Mouse (Mus musculus) CH12.LX (cell line): Measurements from ENCODE around the gene Doc2g. TPM values are rescaled to one million over a fixed set of nuclear protein-coding genes. Genes with fewer than 3 reads are reported as not detected.

Source experiments
- DNase-seq: peaks from one replicate; pipeline ENCODE4 v3.0.0-alpha.2; 2013; ENCODE audit errors: extremely low read depth
- H3K27ac ChIP-seq: 2 replicates; pipeline ENCODE4 v1.5.1; 2012; ENCODE audit warnings: low read depth, mild to moderate bottlenecking, control low read depth, moderate library complexity; ENCODE audit not compliant: insufficient read depth
- H3K27me3 ChIP-seq: replicated peaks from 2 replicates; pipeline ENCODE3; 2012; ENCODE audit warnings: inconsistent platforms
- H3K36me3 ChIP-seq, 2 experiments: replicated peaks in 1 of 2; 2 replicates each; pipeline versions ENCODE3 to v1.6.1; 2012; ENCODE audit warnings: inconsistent platforms in 1 of 2, low read length in 1 of 2, mild to moderate bottlenecking in 1 of 2, mixed read lengths in 1 of 2, moderate library complexity in 1 of 2; ENCODE audit not compliant: control insufficient read depth in 1 of 2, insufficient read depth in 1 of 2
- H3K4me1 ChIP-seq, 2 experiments: 2 replicates each; pipeline ENCODE4 v1.6.1; 2012; ENCODE audit warnings: inconsistent platforms in 1 of 2, moderate library complexity in 1 of 2; ENCODE audit not compliant: insufficient read depth in 2 of 2, control insufficient read depth in 1 of 2
- H3K4me2 ChIP-seq: 2 replicates; pipeline ENCODE4 v1.6.1; 2012; ENCODE audit warnings: low read depth, mild to moderate bottlenecking, control low read depth; ENCODE audit not compliant: poor library complexity, insufficient read depth, severe bottlenecking
- H3K4me3 ChIP-seq, 3 experiments: fragments of 150-350 bp in 1 of 3; sonication (generic) in 1 of 3; replicated peaks in 1 of 3; 2 replicates each; pipeline versions ENCODE3 to v1.5.1; 2011 to 2012; ENCODE audit warnings: low read depth in 2 of 3, low read length in 2 of 3, mild to moderate bottlenecking in 2 of 3, moderate library complexity in 2 of 3, control low read depth in 1 of 3, improper control_type of control experiment in 1 of 3, inconsistent platforms in 1 of 3, mixed read lengths in 1 of 3; ENCODE audit not compliant: poor library complexity in 1 of 3
- H3K79me2 ChIP-seq: replicated peaks from 2 replicates; pipeline ENCODE4 v1.6.1; 2012; ENCODE audit warnings: mild to moderate bottlenecking, moderate library complexity; ENCODE audit not compliant: control insufficient read depth, poor library complexity, insufficient read depth, severe bottlenecking; ENCODE audit errors: extremely low read depth
- H3K9ac ChIP-seq: 2 replicates; pipeline ENCODE4 v1.6.1; 2012; ENCODE audit warnings: low read depth, mild to moderate bottlenecking, control low read depth, moderate library complexity; ENCODE audit not compliant: insufficient read depth
- H3K9me3 ChIP-seq: replicated peaks from 2 replicates; pipeline ENCODE3; 2012; ENCODE audit warnings: low read length, inconsistent platforms, mixed read lengths
- BHLHE40 ChIP-seq: IDR thresholded peaks from 2 replicates; pipeline ENCODE4 v1.6.1; 2011; ENCODE audit warnings: mild to moderate bottlenecking, low read depth, low read length, improper control_type of control experiment
- CHD1 ChIP-seq: IDR thresholded peaks from 2 replicates; pipeline ENCODE4 v1.6.1; 2012; ENCODE audit warnings: low read depth, low read length, improper control_type of control experiment, inconsistent platforms
- CTCF ChIP-seq, 2 experiments: IDR thresholded peaks in 1 of 2; conservative IDR thresholded peaks in 1 of 2; 2 replicates each; pipeline ENCODE4 v1.5.1; 2011 to 2012; ENCODE audit warnings: low read depth in 2 of 2, low read length in 2 of 2, improper control_type of control experiment in 1 of 2, inconsistent platforms in 1 of 2, mild to moderate bottlenecking in 1 of 2, moderate library complexity in 1 of 2
- E2F4 ChIP-seq: IDR thresholded peaks from 2 replicates; pipeline ENCODE4 v1.6.1; 2011; ENCODE audit warnings: low read depth, low read length, improper control_type of control experiment; ENCODE audit not compliant: insufficient replicate concordance
- ELF1 ChIP-seq: IDR thresholded peaks from 2 replicates; pipeline ENCODE4 v1.6.1; 2014; ENCODE audit warnings: low read depth, mild to moderate bottlenecking, inconsistent platforms, low read length, improper control_type of control experiment
- GABPA ChIP-seq: IDR thresholded peaks from 2 replicates; pipeline ENCODE4 v1.6.1; 2012; ENCODE audit warnings: low read depth, low read length, improper control_type of control experiment, inconsistent platforms; ENCODE audit not compliant: insufficient replicate concordance
- HCFC1 ChIP-seq: IDR thresholded peaks from 2 replicates; pipeline ENCODE4 v1.6.1; 2012; ENCODE audit warnings: low read depth, mild to moderate bottlenecking, inconsistent platforms, low read length, improper control_type of control experiment
- JUND ChIP-seq: conservative IDR thresholded peaks from 2 replicates; pipeline ENCODE4 v1.6.1; 2011; ENCODE audit warnings: low read depth, low read length, improper control_type of control experiment
- MAFK ChIP-seq: IDR thresholded peaks from 2 replicates; pipeline ENCODE4 v1.6.1; 2011; ENCODE audit warnings: low read length, improper control_type of control experiment; ENCODE audit not compliant: insufficient replicate concordance
- MAZ ChIP-seq: IDR thresholded peaks from 2 replicates; pipeline ENCODE4 v1.6.1; 2012; ENCODE audit warnings: low read depth, mild to moderate bottlenecking, inconsistent platforms, low read length, improper control_type of control experiment, moderate library complexity
- MEF2A ChIP-seq: IDR thresholded peaks from 2 replicates; pipeline ENCODE4 v1.6.1; 2014; ENCODE audit warnings: low read depth, mild to moderate bottlenecking, inconsistent platforms, low read length, improper control_type of control experiment, borderline replicate concordance
- MXI1 ChIP-seq: IDR thresholded peaks from 2 replicates; pipeline ENCODE4 v1.6.1; 2011; ENCODE audit warnings: mild to moderate bottlenecking, low read depth, low read length, improper control_type of control experiment
- MYC ChIP-seq: IDR thresholded peaks from 2 replicates; pipeline ENCODE4 v1.6.1; 2011; ENCODE audit warnings: low read depth, mild to moderate bottlenecking, improper control_type of control experiment, low read length
- NELFE ChIP-seq: IDR thresholded peaks from 2 replicates; pipeline ENCODE4 v1.6.1; 2011; ENCODE audit warnings: low read depth, low read length, improper control_type of control experiment
- NRF1 ChIP-seq: IDR thresholded peaks from 2 replicates; pipeline ENCODE4 v1.6.1; 2014; ENCODE audit warnings: low read depth, mild to moderate bottlenecking, inconsistent platforms, low read length, improper control_type of control experiment, moderate library complexity
- PAX5 ChIP-seq: IDR thresholded peaks from 2 replicates; pipeline ENCODE4 v1.6.1; 2012; ENCODE audit warnings: low read length, inconsistent platforms, mixed read lengths
- POLR2A ChIP-seq: IDR thresholded peaks from 2 replicates; pipeline ENCODE4 v1.6.1; 2011; ENCODE audit warnings: low read depth, mild to moderate bottlenecking, improper control_type of control experiment, low read length
- POLR2AphosphoS2 ChIP-seq: IDR thresholded peaks from 2 replicates; pipeline ENCODE4 v1.6.1; 2011; ENCODE audit warnings: low read depth, low read length, improper control_type of control experiment
- RCOR1 ChIP-seq: conservative IDR thresholded peaks from 2 replicates; pipeline ENCODE4 v1.6.1; 2012; ENCODE audit warnings: low read depth, mild to moderate bottlenecking, inconsistent platforms, low read length, improper control_type of control experiment
- TBP ChIP-seq: conservative IDR thresholded peaks from 2 replicates; pipeline ENCODE4 v1.6.1; 2011; ENCODE audit warnings: low read depth, low read length, improper control_type of control experiment
- TCF12 ChIP-seq: IDR thresholded peaks from 2 replicates; pipeline ENCODE4 v1.6.1; 2014; ENCODE audit warnings: low read depth, mild to moderate bottlenecking, inconsistent platforms, low read length, improper control_type of control experiment
- UBTF ChIP-seq: IDR thresholded peaks from 2 replicates; pipeline ENCODE4 v1.6.1; 2012; ENCODE audit warnings: low read depth, mild to moderate bottlenecking, inconsistent platforms, low read length, improper control_type of control experiment, moderate library complexity
- USF1 ChIP-seq: IDR thresholded peaks from 2 replicates; pipeline ENCODE4 v1.6.1; 2014; ENCODE audit warnings: low read depth, mild to moderate bottlenecking, inconsistent platforms, low read length, improper control_type of control experiment
- ZC3H11A ChIP-seq: IDR thresholded peaks from 2 replicates; pipeline ENCODE4 v1.6.1; 2012; ENCODE audit warnings: low read depth, mild to moderate bottlenecking, inconsistent platforms, low read length, improper control_type of control experiment
- ZKSCAN1 ChIP-seq: IDR thresholded peaks from 2 replicates; pipeline ENCODE4 v1.6.1; 2012; ENCODE audit warnings: low read depth, inconsistent platforms, low read length, improper control_type of control experiment, borderline replicate concordance
- ZMIZ1 ChIP-seq: IDR thresholded peaks from 2 replicates; pipeline ENCODE4 v1.6.1; 2012; ENCODE audit warnings: low read depth, mild to moderate bottlenecking, inconsistent platforms, low read length, improper control_type of control experiment
- ZNF384 ChIP-seq: IDR thresholded peaks from 2 replicates; pipeline ENCODE4 v1.6.1; 2012; ENCODE audit warnings: low read depth, low read length, improper control_type of control experiment, inconsistent platforms
- dilution Hi-C: fragments of 300-500 bp; cut with MboI; formaldehyde crosslinking; loops from 2 replicates; pipeline ENCODE4 v1.14.3; 2020; ENCODE audit warnings: low sequenced_read_pairs; ENCODE audit not compliant: extremely low pct_unique_long_range_greater_than_20kb, extremely low pct_ligation_motif_present
- in situ Hi-C: fragments of 300-500 bp; cut with MboI; formaldehyde crosslinking; loops from 3 replicates; pipeline ENCODE4 v1.14.3; 2019; ENCODE audit warnings: low sequenced_read_pairs, low pct_ligation_motif_present, low pct_unique_long_range_greater_than_20kb, mixed read lengths
- polyA plus RNA-seq: library from polyadenylated mRNA; unstranded; fragments of >175 nt; gene quantifications from 2 replicates; pipeline ENCODE4 v1.2.1, GENCODE M21; 2012; ENCODE audit warnings: low read depth; ENCODE audit not compliant: insufficient read length
- total RNA-seq, 2 experiments: library from RNA; depleted of rRNA; stranded (reverse); fragments of 300-350 nt in 1 of 2; fragments of >200 nt in 1 of 2; gene quantifications; 2 replicates each; pipeline ENCODE4 v1.2.3; 2012 to 2014

The Doc2g gene
- total and polyA plus RNA-seq, 3 experiments = 2.1 to 6.4 (median 5.2) TPM

GRCm38 (mm10) chr19:3996747-3997146, 6.4 kb upstream of the Doc2g start:
- Histone ChIP-seq H3K9ac (no peak overlapping the region), H3K9me3 (no peaks in the 10 kb centered on the region), H3K36me3 (peaks cover 0 to 1% of the 10 kb centered on the region in 2 experiments), H3K4me2 (no peak overlapping the region), H3K4me3 (no peak overlapping the region), H3K79me2 (no peaks in the 10 kb centered on the region), H3K4me1 (peaks cover 11 to 20% of the 10 kb centered on the region in 2 experiments), H3K27me3 (peaks cover 49% of the 10 kb centered on the region), H3K27ac (no peak overlapping the region)
- dilution Hi-C loops = no loop called here
- TF ChIP-seq MEF2A = no peak
- TF ChIP-seq BHLHE40 = no peak
- TF ChIP-seq RCOR1 = no peak
- no peak for TF ChIP-seq JUND
- TF ChIP-seq ZC3H11A = no peak
- no peak for TF ChIP-seq TBP
- TF ChIP-seq CTCF (conservative IDR thresholded peaks at IDR 0.05 in 1 of 2, IDR thresholded peaks at IDR 0.05 in 1 of 2; ENCODE audit: low read depth in 2 of 2, low read length in 2 of 2) = no peak
- no peak for TF ChIP-seq TCF12
- no peak for TF ChIP-seq POLR2AphosphoS2
- no peak for TF ChIP-seq MYC
- no peak for DNase-seq
- in situ Hi-C loops = no loop called here

GRCm38 (mm10) chr19:3997231-3997630, 5.9 kb upstream of the Doc2g start:
- peaks cover 11 to 23% of the 10 kb centered on the region in 2 experiments for H3K4me1 ChIP-seq
- peaks cover 44% of the 10 kb centered on the region for H3K27me3 ChIP-seq
- no peak overlapping the region for H3K9ac ChIP-seq
- in situ Hi-C loops = no loop called here
- dilution Hi-C loops = no loop called here
- no peak overlapping the region for H3K4me3 ChIP-seq
- TF ChIP-seq ELF1 = no peak
- TF ChIP-seq NELFE = no peak
- no peak for TF ChIP-seq USF1
- TF ChIP-seq NRF1 = no peak
- no peak overlapping the region for H3K4me2 ChIP-seq
- no peaks in the 10 kb centered on the region for H3K79me2 ChIP-seq
- H3K36me3 ChIP-seq = peaks cover 0 to 6% of the 10 kb centered on the region in 2 experiments
- no peak overlapping the region for H3K27ac ChIP-seq
- no peaks in the 10 kb centered on the region for H3K9me3 ChIP-seq
- no peak for DNase-seq

DNA sequence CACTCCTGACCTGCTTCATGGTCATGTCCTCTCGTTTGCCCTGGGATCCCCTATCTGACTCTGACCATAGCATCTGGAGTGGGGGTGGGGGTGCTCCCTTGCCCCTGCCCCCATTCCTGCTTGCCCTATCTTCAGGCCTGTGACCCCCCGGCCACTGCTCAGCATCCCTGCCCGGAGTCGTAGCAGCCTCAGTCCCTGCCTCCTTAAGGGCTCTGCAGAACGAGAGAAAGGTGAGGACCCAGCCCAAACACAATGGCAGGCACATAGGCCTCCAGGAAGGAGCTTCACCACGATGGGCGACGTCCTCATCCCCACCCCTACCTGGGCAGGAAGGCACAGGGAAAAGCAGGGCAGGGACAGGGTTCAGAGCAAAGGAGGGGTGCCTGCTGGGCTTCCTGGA, 4.8 kb upstream of the Doc2g start:
- Histone ChIP-seq H3K4me1 (peaks cover 11 to 23% of the 10 kb centered on the region in 2 experiments), H3K27ac (no peak overlapping the region), H3K4me3 (no peak overlapping the region), H3K9ac (no peak overlapping the region), H3K79me2 (no peaks in the 10 kb centered on the region), H3K4me2 (no peak overlapping the region), H3K9me3 (no peaks in the 10 kb centered on the region), H3K27me3 (peaks cover 33% of the 10 kb centered on the region), H3K36me3 (peaks cover under 1 to 15% of the 10 kb centered on the region in 2 experiments)
- TF ChIP-seq HCFC1 (no peak), CHD1 (no peak), MXI1 (no peak), ZMIZ1 (no peak), ZNF384 (no peak), MYC (no peak), ZKSCAN1 (no peak), E2F4 (no peak), ELF1 (no peak), GABPA (no peak), MAZ (no peak), MAFK (no peak), BHLHE40 (no peak), POLR2A (no peak), POLR2AphosphoS2 (no peak), UBTF (no peak), PAX5 (no peak), TCF12 (no peak), JUND (no peak), NELFE (no peak)
- dilution Hi-C loops = no loop called here
- DNase-seq = no peak
- in situ Hi-C loops = no loop called here
